Mouse (Mus musculus) intestine, postnatal 0 days (tissue): ENCODE measurements around the gene Eif2b2. TPM values are rescaled to one million over a fixed set of nuclear protein-coding genes. Genes with fewer than 3 reads are reported as not detected.

Experiments used
- ATAC-seq: fragments of 200-750 bp; cut with Nextera tagmentation; 2 replicates; pipeline ENCODE4 v1.8.0; 2017; ENCODE audit warnings: mild to moderate bottlenecking, moderate TSS enrichment, moderate library complexity
- H3K27ac ChIP-seq: fragments of 300-500 bp; sonication (generic); 2 replicates; pipeline ENCODE4 v1.5.1; 2014; ENCODE audit warnings: mild to moderate bottlenecking, low read depth, low read length, moderate library complexity
- H3K27me3 ChIP-seq: fragments of 300-500 bp; sonication (generic); replicated peaks from 2 replicates; pipeline ENCODE4 v1.6.1; 2014; ENCODE audit warnings: low read length, mixed read lengths; ENCODE audit not compliant: control insufficient read depth, insufficient read depth
- H3K36me3 ChIP-seq: fragments of 300-500 bp; sonication (generic); 2 replicates; pipeline ENCODE4 v1.6.1; 2014; ENCODE audit warnings: mild to moderate bottlenecking, moderate library complexity; ENCODE audit not compliant: control insufficient read depth, insufficient read depth
- H3K4me1 ChIP-seq: fragments of 300-500 bp; sonication (generic); replicated peaks from 2 replicates; pipeline ENCODE4 v1.6.1; 2014; ENCODE audit warnings: antibody characterized with exemption, low read length, mixed read lengths; ENCODE audit not compliant: control insufficient read depth, insufficient read depth
- H3K4me2 ChIP-seq: fragments of 300-500 bp; sonication (generic); replicated peaks from 2 replicates; pipeline ENCODE4 v1.6.1; 2014; ENCODE audit warnings: low read depth, mild to moderate bottlenecking, moderate library complexity
- H3K4me3 ChIP-seq: fragments of 300-500 bp; sonication (generic); 2 replicates; pipeline ENCODE4 v1.5.1; 2014; ENCODE audit warnings: low read depth, low read length
- H3K9ac ChIP-seq: fragments of 300-500 bp; sonication (generic); 2 replicates; pipeline ENCODE4 v1.6.1; 2014; ENCODE audit warnings: mild to moderate bottlenecking, low read depth, low read length
- H3K9me3 ChIP-seq: fragments of 300-500 bp; sonication (generic); 2 replicates; pipeline ENCODE4 v1.6.1; 2016; ENCODE audit warnings: mixed run types; ENCODE audit not compliant: control insufficient read depth
- CTCF ChIP-seq: sonication (generic); IDR thresholded peaks from 2 replicates; pipeline ENCODE4 v1.5.1; 2016; ENCODE audit warnings: low read depth, mild to moderate bottlenecking, control low read depth, antibody characterized with exemption, moderate library complexity
- WGBS: fragments of 180-500 bp; shearing (Covaris S2); extraction: QIAGEN DNeasy Blood & Tissue Kit; methylation state at CpG from one replicate; pipeline ENCODE4 v1.1.7; 2014; 5-methylcytosine and 5-hydroxymethylcytosine counted together
- polyA plus RNA-seq: library from polyadenylated mRNA; unstranded; fragments of >200 nt; fragmentation: Nextera tagmentation; extraction: Ambion mirVana; gene quantifications from 2 replicates; pipeline ENCODE4 v1.2.1, GENCODE M21; 2015

Eif2b2 gene
- polyA plus RNA-seq, 1 experiment from 2014 or later = 44.9 TPM

DNA sequence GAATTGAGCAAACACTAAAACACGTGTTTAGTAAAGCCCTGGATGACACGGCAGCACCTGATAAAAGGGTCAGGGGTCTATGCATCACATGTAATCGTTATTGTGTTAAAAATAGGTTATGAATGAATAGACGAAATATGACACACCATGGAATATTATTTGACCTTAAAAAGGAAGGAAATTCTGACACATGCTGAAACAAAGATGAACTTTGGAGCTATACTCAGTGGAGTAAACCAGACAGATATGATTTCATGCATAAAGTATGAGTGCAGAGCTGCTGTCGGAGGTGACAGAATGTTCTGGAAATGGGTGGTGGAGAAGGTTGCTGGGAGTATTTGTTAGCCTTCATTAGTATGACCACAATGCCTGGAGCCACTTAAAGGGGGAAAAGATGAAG lies 15.6 kb upstream of the Eif2b2 start:
- Histone ChIP-seq H3K27ac (no peak overlapping the region), H3K4me1 (no peaks in the 10 kb centered on the region), H3K27me3 (no peaks in the 10 kb centered on the region), H3K9ac (no peak overlapping the region), H3K4me2 (no peak overlapping the region), H3K36me3 (no peaks in the 10 kb centered on the region), H3K9me3 (no peaks in the 10 kb centered on the region), H3K4me3 (no peak overlapping the region)
- no peak for TF ChIP-seq CTCF
- peak; percentile 76 for ATAC-seq
- 47% methylated on average over 5 of the region's 5 CpGs for WGBS

- peak; percentile 38; the same call in 1 of the 2 replicates for TF ChIP-seq CTCF
- H3K36me3 ChIP-seq = no peaks in the 10 kb centered on the region
- no peak overlapping the region for H3K4me2 ChIP-seq
- ATAC-seq = peak; percentile 31; the same call in 1 of the 2 replicates
- WGBS = 55% methylated on average over 8 of the region's 8 CpGs
- no peak overlapping the region for H3K4me3 ChIP-seq
- no peaks in the 10 kb centered on the region for H3K27me3 ChIP-seq
- no peak overlapping the region for H3K27ac ChIP-seq
- H3K4me1 ChIP-seq = no peaks in the 10 kb centered on the region
- no peaks in the 10 kb centered on the region for H3K9me3 ChIP-seq
- H3K9ac ChIP-seq = no peak overlapping the region
Observed at GRCm38 (mm10) chr12:85204105-85204504, 15.2 kb upstream of the Eif2b2 start.

DNA sequence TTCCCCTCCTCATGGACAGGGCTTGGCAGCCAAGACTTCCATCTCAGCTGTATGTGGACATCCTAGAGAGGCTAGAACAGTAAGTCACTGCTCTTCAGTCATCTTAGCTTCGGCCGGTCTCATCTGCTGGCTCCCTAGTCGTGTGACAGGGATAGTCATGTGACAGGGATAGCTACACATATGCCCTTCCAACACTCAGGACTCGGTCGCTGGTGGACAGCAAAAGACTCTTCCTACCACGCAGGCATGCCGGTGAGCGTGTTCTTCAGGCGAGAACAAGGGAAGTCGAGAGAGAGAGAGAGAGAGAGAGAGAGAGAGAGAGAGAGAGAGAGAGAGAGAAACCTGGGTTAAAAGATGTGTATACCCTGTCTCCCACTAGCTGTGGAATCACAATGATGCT lies 13.9 kb upstream of the Eif2b2 start:
- no peak for TF ChIP-seq CTCF
- Histone ChIP-seq H3K4me3 (no peak overlapping the region), H3K4me2 (no peak overlapping the region), H3K27ac (no peak overlapping the region), H3K36me3 (no peaks in the 10 kb centered on the region), H3K9ac (no peak overlapping the region), H3K4me1 (no peaks in the 10 kb centered on the region), H3K9me3 (no peaks in the 10 kb centered on the region), H3K27me3 (no peaks in the 10 kb centered on the region)
- 91% methylated on average over 10 of the region's 10 CpGs for WGBS
- ATAC-seq = no peak

DNA sequence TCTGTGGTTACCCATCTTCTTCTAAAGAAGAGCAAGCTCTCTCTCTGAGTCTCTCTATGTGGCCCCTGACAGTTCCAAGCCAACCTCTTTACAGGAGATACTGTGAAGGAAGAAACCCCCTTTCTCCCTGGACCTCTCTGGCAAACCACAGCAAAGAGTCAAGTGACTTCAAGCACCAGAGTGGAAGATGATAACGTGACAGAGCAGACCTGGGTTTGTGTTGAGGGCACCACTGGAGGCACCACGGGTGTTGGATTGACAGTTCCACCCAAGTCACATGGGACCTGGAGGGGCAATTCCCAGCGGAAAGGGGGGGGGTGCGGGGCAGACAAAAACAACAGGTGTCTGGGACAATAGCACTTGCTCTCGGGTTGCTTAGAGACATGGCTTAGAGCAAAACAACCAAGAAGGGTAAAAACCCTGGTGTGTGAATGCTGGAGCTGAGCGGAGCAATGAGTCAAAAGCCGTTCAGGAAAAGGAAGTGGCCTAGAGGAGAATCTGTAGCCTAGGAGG lies 10.5 kb upstream of the Eif2b2 start:
- no peaks in the 10 kb centered on the region for H3K36me3 ChIP-seq
- no peak overlapping the region for H3K4me3 ChIP-seq
- WGBS = 43% methylated on average over 7 of the region's 7 CpGs
- H3K9me3 ChIP-seq = no peaks in the 10 kb centered on the region
- no peak overlapping the region for H3K27ac ChIP-seq
- H3K4me1 ChIP-seq = no peaks in the 10 kb centered on the region
- no peak for TF ChIP-seq CTCF
- no peak for ATAC-seq
- no peaks in the 10 kb centered on the region for H3K27me3 ChIP-seq
- H3K4me2 ChIP-seq = no peak overlapping the region
- no peak overlapping the region for H3K9ac ChIP-seq

DNA sequence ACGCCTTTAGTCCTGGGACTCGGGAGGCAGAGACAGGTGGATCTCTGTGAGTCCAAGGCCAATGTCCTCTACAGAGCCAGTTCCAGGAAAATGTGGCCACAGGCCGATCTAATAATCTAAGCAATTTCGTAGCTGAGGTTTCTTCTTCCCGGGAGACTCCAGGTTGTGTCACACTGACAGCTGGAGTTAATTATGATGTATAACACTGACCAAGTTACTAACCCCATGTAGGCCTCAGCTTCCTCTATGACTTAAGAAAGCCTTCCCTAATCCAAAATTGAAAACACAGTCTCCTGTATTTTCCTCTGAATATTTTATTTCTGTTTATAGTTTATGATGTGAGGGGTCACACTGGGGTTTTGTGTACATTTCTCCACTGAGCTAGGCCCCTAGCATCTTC lies 4.2 kb upstream of the Eif2b2 start:
- Histone ChIP-seq H3K36me3 (no peaks in the 10 kb centered on the region), H3K27ac (no peak overlapping the region), H3K4me1 (peaks cover 1% of the 10 kb centered on the region; the same call in 1 of the 2 replicates), H3K27me3 (no peaks in the 10 kb centered on the region), H3K4me3 (no peak overlapping the region), H3K4me2 (no peak overlapping the region), H3K9ac (no peak overlapping the region), H3K9me3 (no peaks in the 10 kb centered on the region)
- ATAC-seq = no peak
- TF ChIP-seq CTCF = no peak
- WGBS = 73% methylated on average over 5 of the region's 5 CpGs

DNA sequence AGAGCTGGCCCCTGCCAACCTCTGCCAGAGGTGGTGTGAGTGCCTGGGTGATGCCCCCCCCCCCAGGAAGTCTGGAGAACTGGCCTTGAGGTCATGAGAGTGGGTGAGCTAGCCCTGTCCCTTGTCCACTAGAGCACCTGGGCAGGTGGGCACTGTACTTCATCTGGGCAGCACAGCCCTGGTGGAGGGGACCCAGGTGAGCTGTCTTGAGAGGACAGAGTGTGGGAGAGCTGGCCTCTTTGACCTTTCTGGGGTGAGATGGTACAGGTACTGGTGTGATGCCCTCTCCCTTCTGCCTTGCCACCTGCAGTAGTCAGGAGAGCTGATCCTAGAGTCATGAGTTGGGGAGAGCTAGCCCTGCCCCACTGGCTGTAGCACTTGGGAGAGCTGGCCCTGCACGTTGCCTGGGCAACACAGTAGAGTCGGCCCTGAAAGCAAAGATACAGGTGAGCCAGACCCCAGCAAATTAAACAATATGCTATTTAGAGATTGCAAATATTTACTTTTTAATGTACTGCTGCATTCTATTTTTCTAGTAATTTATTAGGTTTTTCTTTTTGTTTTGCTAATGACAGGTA lies 1.5 kb upstream of the Eif2b2 start:
- H3K4me1 ChIP-seq = peaks cover 3% of the 10 kb centered on the region; the same call in 1 of the 2 replicates
- H3K27ac ChIP-seq = no peak overlapping the region
- no peak overlapping the region for H3K9ac ChIP-seq
- no peak for TF ChIP-seq CTCF
- no peak overlapping the region for H3K4me3 ChIP-seq
- 44% methylated on average over 2 of the region's 2 CpGs for WGBS
- peaks cover 16% of the 10 kb centered on the region for H3K36me3 ChIP-seq
- H3K9me3 ChIP-seq = no peaks in the 10 kb centered on the region
- no peak overlapping the region for H3K4me2 ChIP-seq
- H3K27me3 ChIP-seq = no peaks in the 10 kb centered on the region
- ATAC-seq = no peak
